Mouse (Mus musculus): ENCODE results near the gene Dtx3. TPM values are rescaled to one million over a fixed set of nuclear protein-coding genes. Genes with fewer than 3 reads are reported as not detected.

Gene Dtx3
- polyA plus RNA-seq, 1 experiment from 2014 or later, result 155 TPM

DNA sequence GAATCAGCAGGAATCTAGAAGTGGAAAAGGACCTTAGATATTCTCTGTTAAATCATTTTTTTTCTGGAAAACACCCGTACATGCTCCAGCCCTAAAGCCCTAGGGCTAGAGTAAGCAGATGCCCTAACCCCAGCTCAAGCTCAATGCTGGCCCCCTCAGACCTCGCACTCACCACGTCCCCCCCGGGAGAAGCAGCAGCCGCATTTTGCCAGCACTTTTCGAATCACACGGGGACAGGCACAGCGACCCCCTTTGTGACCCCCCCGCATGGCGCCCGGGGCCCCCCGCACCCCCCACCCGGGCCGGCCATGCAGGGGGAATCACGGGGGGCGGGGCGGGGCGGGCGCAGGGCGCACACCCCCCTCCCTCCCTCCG lies 7.5 kb downstream of the Dtx3 start:
- no peaks in the 10 kb centered on the region for H3K27me3 ChIP-seq
- DNase-seq (ENCODE audit: low read depth, low spot score), result no peak
- no peak for ATAC-seq
- ChIA-PET CTCF (interaction anchor here (1.2 to 1.7 kb wide), 3 partner anchors 17 to 40 kb away, joined by 3 to 4 read pairs (median 4); no protein-coding TSS in a partner anchor), POLR2A (interaction anchor here (0.8 to 1.4 kb wide), 4 partner anchors 9 to 139 kb away, joined by 3 to 6 read pairs (median 4); no protein-coding TSS in a partner anchor)
- TF ChIP-seq CTCF (IDR thresholded peaks at IDR 0.05), result no peak
- in situ Hi-C loops (cut with MboI; ENCODE audit: low pct_unique_long_range_greater_than_20kb), result loop anchor here (5.0 kb wide), 1 partner anchor 34 kb away; no protein-coding TSS in a partner anchor

DNA sequence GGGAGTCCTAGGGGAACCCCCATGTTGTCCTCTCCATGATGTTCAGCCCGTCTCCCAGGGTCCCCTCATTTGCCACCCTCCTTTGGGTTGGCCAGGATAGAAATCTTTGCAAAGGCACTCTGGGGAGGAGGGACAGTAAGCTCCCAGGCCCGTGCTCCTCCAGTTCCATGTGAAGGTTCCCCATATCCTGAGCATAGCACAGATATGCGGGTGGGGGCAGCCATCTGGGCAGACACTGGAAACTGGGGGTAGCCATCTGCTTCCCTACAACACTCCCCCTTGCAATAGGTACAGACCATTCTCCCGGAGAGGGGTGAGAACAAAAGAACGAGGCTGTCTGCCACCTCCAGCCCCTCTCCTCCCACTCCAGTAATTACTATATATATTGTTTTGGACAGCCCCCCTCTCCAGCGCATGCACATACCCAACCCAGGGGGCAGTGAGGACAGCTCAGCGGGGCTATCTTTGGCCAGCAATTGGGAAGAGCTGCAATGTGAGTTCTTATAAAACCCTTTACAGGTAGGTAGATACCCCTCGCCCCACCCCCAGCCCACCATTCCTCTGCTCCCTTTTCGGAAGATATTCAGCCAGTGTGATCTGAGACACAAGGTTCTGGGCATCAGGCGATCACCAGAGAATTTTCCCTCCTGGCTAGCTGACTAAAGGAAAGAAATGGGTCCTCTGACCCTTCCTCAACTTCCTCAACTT lies 8.0 kb downstream of the Dtx3 start:
- no peak for ATAC-seq
- ChIA-PET POLR2A (interaction anchor here (0.8 to 1.4 kb wide), 4 partner anchors 9 to 139 kb away, joined by 3 to 6 read pairs (median 4); no protein-coding TSS in a partner anchor), CTCF (interaction anchor here (1.0 to 1.7 kb wide), 4 partner anchors 16 to 41 kb away, joined by 3 to 4 read pairs (median 4); no protein-coding TSS in a partner anchor)
- no peaks in the 10 kb centered on the region for H3K27me3 ChIP-seq
- TF ChIP-seq CTCF (IDR thresholded peaks at IDR 0.05), result no peak
- in situ Hi-C loops (cut with MboI; ENCODE audit: low pct_unique_long_range_greater_than_20kb), result loop anchor here (5.0 kb wide), 1 partner anchor 35 kb away; no protein-coding TSS in a partner anchor
- no peak for DNase-seq (ENCODE audit: low read depth, low spot score)

DNA sequence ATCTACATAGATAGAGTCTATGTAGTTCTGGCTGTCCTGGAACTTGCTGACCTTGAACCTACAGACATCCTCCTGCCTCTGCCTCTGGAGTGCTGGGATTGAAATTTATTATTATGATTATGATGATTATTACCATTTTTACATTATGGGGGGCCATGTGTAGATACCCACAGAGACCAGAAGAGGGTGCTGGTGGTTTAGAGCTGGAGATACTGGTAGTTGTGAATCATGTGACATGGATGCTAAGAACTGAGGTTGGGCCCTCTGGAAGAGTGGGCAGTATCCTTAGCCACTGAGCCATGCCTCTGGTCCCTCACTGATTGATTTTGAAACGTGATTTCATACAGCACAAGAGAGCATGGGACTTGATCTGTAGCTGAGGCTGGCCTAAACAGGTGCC lies 9.1 kb downstream of the Dtx3 start:
- H3K27me3 ChIP-seq, result no peaks in the 10 kb centered on the region
- ChIA-PET POLR2A (interaction anchor here (1.0 to 2.1 kb wide), 2 partner anchors 11 to 15 kb away, joined by 3 to 6 read pairs; no protein-coding TSS in a partner anchor), CTCF (interaction anchor here (1.0 to 1.5 kb wide), 2 partner anchors 23 to 42 kb away, joined by 3 read pairs; no protein-coding TSS in a partner anchor)
- no peak for ATAC-seq
- in situ Hi-C loops (cut with MboI; ENCODE audit: low pct_unique_long_range_greater_than_20kb), result loop anchor here (5.0 kb wide), 1 partner anchor 36 kb away; no protein-coding TSS in a partner anchor
- TF ChIP-seq CTCF (IDR thresholded peaks at IDR 0.05), result no peak
- DNase-seq (ENCODE audit: low read depth, low spot score), result no peak

DNA sequence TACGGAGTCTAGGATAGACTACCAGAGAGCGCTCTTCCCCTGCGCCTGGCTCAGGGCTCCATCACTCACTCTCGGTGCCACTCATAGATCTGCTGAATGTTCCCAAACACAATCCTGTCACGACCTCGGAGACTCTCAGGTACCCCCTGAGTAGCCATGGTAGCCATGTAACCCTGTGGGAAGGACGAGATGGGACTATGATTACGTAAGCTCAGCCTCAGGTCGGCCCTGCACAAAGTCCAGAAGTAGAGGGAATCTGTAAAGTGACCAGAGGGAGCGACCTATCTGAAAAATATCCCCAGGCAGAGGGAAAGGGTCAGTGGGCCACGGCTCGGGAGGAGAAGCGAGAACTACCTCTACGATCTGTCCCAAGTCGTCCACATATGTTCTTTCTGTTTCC lies 10.0 kb downstream of the Dtx3 start:
- no peak for TF ChIP-seq CTCF (IDR thresholded peaks at IDR 0.05)
- no peaks in the 10 kb centered on the region for H3K27me3 ChIP-seq
- in situ Hi-C loops (cut with MboI; ENCODE audit: low pct_unique_long_range_greater_than_20kb), result loop anchor here (5.0 kb wide), 1 partner anchor 37 kb away; no protein-coding TSS in a partner anchor
- ChIA-PET POLR2A (interaction anchor here (2.1 kb wide), 1 partner anchor 14 kb away, joined by 6 read pairs; no protein-coding TSS in a partner anchor), CTCF (interaction anchor here (1.6 kb wide), 1 partner anchor 14 kb away, joined by 6 read pairs; no protein-coding TSS in a partner anchor)
- no peak for DNase-seq (ENCODE audit: low read depth, low spot score)
- no peak for ATAC-seq

DNA sequence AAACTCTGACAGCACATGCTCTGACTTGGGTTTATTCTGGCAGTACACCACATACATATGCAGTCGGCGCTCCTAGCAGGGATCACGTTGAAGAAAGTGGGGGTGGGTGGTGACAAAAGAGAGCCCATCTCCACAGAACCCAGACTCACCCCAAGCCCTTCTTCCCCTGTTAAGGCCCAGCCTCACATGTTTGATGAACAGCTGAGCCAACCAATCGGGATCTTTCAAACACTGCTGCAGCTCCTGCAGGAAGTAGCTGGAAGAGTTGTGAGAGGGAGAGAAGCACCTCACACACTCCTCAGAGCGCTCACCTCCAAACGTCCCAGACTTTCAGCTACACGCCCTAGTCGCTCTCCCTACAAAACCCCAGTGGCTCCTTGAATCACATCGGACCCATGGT lies 10.4 kb downstream of the Dtx3 start:
- in situ Hi-C loops (cut with MboI; ENCODE audit: low pct_unique_long_range_greater_than_20kb), result loop anchor here (5.0 kb wide), 1 partner anchor 37 kb away; no protein-coding TSS in a partner anchor
- TF ChIP-seq CTCF (IDR thresholded peaks at IDR 0.05), result no peak
- POLR2A ChIA-PET, result interaction anchor here (1.4 to 2.1 kb wide), 2 partner anchors 14 to 37 kb away, joined by 3 to 6 read pairs; no protein-coding TSS in a partner anchor
- ATAC-seq, result no peak
- CTCF ChIA-PET, result interaction anchor here (1.3 to 1.6 kb wide), 2 partner anchors 14 to 44 kb away, joined by 6 read pairs; no protein-coding TSS in a partner anchor
- DNase-seq (ENCODE audit: low read depth, low spot score), result no peak
- no peaks in the 10 kb centered on the region for H3K27me3 ChIP-seq

DNA sequence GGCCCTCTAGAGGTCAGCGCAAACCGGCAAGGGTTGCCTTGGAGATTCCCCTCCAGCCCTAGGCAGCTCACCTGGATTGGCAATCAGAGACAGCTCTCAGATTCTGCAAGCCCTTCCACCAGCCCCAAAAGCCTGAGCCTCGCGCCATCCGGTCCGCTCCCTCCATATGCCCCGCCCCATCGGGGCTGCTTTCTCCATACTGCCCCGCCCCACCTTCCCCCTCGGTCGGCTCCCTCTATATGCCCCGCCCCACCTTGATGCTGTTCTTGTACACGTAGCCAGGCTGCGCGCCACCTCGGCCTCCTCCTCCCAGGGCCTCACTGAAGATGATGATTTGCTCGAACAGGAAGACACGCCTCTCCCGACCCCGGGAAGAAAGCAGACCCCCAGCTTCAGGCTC lies 11.8 kb downstream of the Dtx3 start:
- H3K27me3 ChIP-seq, result no peaks in the 10 kb centered on the region
- ATAC-seq, result no peak
- DNase-seq (ENCODE audit: low read depth, low spot score), result no peak
- TF ChIP-seq CTCF (IDR thresholded peaks at IDR 0.05), result no peak
- POLR2A ChIA-PET, result interaction anchor here (1.4 kb wide), 1 partner anchor 39 kb away, joined by 3 read pairs; no protein-coding TSS in a partner anchor
- in situ Hi-C loops (cut with MboI; ENCODE audit: low pct_unique_long_range_greater_than_20kb), result no loop called here
- CTCF ChIA-PET, result interaction anchor here (0.9 to 1.3 kb wide), 2 partner anchors 25 to 45 kb away, joined by 3 to 6 read pairs; no protein-coding TSS in a partner anchor

DNA sequence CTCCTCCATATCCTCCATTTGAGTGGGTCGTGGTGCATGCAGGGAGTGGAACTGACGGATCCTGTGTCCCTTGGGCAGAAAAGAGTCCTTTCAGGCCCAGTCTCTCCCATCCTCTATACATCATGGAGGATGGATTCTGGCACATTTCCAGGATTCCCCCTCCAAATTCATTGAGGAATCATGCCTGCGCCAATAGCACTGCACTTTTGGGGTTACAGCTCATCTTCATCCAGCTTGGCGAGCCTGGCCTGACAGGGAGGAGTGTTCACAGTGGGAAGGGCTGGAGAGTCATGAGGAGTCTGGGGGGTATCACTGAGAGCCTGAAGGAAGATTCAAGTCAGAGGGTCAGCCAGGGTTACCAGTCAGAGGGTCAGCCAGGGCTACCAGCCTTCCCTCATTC lies 12.9 kb downstream of the Dtx3 start:
- ChIA-PET CTCF (interaction anchor here (1.5 kb wide), 1 partner anchor 14 kb away, joined by 4 read pairs; no protein-coding TSS in a partner anchor), POLR2A (no interaction called here)
- ATAC-seq (no peak), DNase-seq (ENCODE audit: low read depth, low spot score) (no peak)
- in situ Hi-C loops (cut with MboI; ENCODE audit: low pct_unique_long_range_greater_than_20kb), result no loop called here
- TF ChIP-seq CTCF (IDR thresholded peaks at IDR 0.05), result no peak
- no peaks in the 10 kb centered on the region for H3K27me3 ChIP-seq

DNA sequence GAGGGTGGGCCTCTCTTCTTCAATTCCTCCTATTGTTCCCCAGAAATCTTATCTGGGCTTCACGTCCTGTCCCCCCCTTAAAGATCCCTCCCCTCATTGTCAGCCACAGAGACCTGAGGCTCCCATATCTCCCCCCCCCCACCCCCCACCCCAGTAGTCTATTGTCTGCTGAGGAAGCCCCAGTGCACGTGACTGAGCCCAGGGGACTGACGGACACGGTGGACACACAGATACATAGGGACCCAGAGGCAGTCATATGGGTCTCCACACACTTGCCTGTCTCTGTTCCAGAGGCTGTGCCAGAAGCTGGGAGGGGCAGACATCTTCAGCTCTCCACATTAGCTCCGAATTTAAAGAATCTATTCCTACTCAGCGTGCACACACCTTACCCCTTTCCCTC lies 14.0 kb downstream of the Dtx3 start:
- DNase-seq (ENCODE audit: low read depth, low spot score) (no peak), ATAC-seq (no peak)
- in situ Hi-C loops (cut with MboI; ENCODE audit: low pct_unique_long_range_greater_than_20kb), result no loop called here
- ChIA-PET POLR2A (no interaction called here), CTCF (interaction anchor here (1.5 kb wide), 1 partner anchor 15 kb away, joined by 4 read pairs; no protein-coding TSS in a partner anchor)
- no peak for TF ChIP-seq CTCF (IDR thresholded peaks at IDR 0.05)
- H3K27me3 ChIP-seq, result no peaks in the 10 kb centered on the region

DNA sequence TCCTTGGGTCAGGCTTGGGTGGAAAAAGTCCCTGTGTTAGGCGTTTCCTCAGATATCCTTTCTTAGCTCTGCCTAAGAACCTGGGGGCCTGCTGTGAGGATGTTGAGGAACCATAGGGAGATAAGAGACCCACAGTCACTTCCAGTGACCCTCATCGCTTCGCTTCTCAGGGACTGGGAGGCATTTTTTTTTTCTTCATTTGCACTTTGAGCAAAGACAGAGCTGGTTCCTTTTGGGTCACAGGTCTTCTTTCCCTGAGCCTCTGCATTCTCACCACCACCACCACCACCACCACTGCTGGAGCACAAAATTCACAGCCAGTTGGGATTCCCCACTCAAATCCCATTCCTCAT lies 14.9 kb downstream of the Dtx3 start:
- TF ChIP-seq CTCF (IDR thresholded peaks at IDR 0.05), result no peak
- in situ Hi-C loops (cut with MboI; ENCODE audit: low pct_unique_long_range_greater_than_20kb), result no loop called here
- DNase-seq (ENCODE audit: low read depth, low spot score) (no peak), ATAC-seq (no peak)
- POLR2A ChIA-PET, result interaction anchor here (0.7 kb wide), 1 partner anchor 10 kb away, joined by 3 read pairs; no protein-coding TSS in a partner anchor
- H3K27me3 ChIP-seq, result no peaks in the 10 kb centered on the region
- CTCF ChIA-PET, result no interaction called here

DNA sequence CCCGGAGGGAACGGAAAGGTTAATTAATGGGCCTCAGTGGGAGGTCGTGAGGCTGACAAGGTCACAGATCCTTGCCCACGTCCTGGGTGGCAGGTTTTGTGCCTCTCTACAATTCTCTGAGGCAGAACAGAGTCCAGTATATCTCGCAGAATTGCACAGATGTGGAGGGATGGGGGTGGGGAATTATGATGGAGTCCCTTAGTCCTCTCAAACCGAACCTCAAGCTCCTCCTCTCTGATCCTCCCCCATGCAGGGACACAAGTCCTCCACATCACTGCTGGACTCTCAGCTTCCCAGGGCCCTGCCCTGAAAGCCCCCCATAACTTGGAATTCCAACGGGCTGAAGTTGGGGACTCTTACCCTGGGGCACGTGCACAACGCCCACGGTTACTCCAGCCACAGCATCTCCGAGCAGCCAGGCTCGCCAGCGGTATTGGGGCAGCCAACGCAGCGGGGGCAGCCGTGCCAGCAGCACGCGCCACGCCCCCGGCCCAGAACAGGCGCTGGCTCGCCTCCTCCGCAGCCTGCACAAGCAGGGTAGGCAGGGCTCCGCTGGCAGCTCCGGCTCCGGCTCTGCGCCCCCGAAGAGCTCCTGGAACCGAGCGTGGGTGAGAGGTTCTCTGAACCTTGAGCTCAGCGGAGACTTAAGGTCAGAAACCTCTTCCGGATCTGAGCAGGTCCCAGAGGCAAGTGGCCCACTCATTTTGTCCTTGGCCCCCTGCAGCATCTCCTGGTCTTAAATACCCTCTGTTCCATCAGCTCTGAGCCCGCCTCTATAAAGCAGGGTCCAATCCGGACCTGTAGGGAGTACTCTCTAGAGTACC lies 15.4 kb downstream of the Dtx3 start, which contains the start of gene Slc26a10:
TSS of gene Slc26a10 (minus strand) at position 775 of the 824 bp plus-strand sequence.
- POLR2A ChIA-PET, result interaction anchor here (0.7 kb wide), 1 partner anchor 9 kb away, joined by 3 read pairs; no protein-coding TSS in a partner anchor
- DNase-seq (ENCODE audit: low read depth, low spot score) (no peak), ATAC-seq (no peak)
- no peak for TF ChIP-seq CTCF (IDR thresholded peaks at IDR 0.05)
- in situ Hi-C loops (cut with MboI; ENCODE audit: low pct_unique_long_range_greater_than_20kb), result no loop called here
- no peaks in the 10 kb centered on the region for H3K27me3 ChIP-seq
- CTCF ChIA-PET, result no interaction called here
